Mouse (Mus musculus): ENCODE measurements around the gene Sprtn.

DNA sequence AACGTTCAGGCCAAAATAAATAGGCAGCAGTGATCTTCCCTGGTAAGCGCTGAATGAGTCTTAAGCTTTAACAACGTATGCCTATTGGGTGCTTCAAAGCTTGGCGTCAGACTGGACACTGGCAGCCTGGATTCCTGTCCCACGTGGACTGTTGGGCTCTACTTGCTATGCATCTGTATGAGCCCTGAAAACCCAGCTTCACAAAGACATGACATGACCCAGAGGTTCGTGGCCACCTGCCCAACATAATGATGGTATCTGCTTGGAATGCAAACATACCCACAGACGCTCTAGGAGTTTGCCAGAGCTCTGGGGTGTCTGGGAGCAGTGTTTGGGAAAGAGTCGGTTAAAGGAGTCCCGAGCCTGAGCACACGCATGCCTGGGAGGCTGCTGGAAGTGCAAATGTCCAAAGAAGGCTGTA, 28.7 kb downstream of the Sprtn start:
- TF ChIP-seq POLR2A (IDR thresholded peaks at IDR 0.05; ENCODE audit: control insufficient read depth, extremely low read depth, insufficient read depth, low read length, poor library complexity) = no peak
- TF ChIP-seq CTCF (IDR thresholded peaks at IDR 0.05; ENCODE audit: borderline replicate concordance, control insufficient read depth, extremely low read depth, insufficient read depth, low read length, poor library complexity) = no peak

All from thymus, adult 2 months (tissue).